Mouse (Mus musculus): ENCODE data around the gene Zfp952.
"Not testable (repeated sequence)": the region's sequence is repeated elsewhere in the genome, so short reads cannot be mapped to it uniquely, and the experiment has no call there.

Zfp952 gene

GRCm38 (mm10) chr17:32992699-32993474, at the start of gene Zfp952:
Gene Zfp952 (plus strand): TSS chr17:32993129.
- ATAC-seq (ENCODE audit: insufficient number of reproducible peaks, low FRiP score, low TSS enrichment): peak; percentile 94

DNA sequence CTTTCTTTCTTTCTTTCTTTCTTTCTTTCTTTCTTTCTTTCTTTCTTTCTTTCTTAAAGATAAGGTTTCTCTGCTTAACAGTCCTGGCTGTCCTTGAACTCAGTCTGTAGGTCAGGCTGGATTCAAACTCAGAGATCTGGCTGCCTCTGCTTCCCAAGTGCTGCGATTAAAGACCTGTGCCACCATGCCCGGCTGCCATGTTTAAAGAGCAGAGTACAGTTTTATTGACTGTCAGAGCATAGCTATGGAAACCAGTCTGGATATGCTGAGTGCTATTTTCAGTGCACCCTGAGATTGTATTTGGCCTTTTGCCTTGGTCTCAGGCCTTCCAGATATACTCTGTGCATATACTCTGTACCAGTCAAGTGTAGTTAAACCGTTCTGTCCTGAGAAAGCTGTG, 49.3 kb upstream of the Zfp952 start:
- no peak for ATAC-seq (ENCODE audit: insufficient number of reproducible peaks, low FRiP score, low TSS enrichment)

DNA sequence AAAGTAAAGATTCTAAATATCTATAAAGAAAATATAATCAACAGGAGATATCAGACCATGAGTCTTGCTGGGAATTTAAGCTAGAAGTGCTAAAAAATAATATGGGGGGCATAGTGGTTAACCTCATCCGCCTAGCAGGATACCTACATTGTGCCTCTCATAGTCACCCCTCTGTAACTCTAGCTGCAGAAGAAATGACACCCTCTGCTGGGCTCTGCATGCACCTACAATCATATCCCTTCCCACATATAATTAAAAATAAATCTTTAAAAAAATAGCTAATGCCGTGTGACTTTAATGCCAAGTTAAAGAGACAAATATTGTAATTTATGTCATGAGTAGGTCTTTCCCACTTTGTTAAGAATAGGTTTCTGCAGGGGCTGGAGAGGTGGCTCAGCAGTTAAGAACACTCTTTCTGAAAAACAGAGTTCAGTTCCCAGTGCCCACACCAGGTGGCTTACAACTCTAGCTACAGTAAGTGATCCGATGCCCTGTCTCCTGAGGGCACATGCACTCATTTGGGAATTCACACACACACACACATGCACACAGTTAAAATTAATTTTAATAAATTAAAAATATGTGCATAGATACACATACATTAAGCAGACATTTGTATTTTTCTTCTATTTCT, 48.4 kb upstream of the Zfp952 start:
- no peak for ATAC-seq (ENCODE audit: insufficient number of reproducible peaks, low FRiP score, low TSS enrichment)

- no peak for ATAC-seq (ENCODE audit: insufficient number of reproducible peaks, low FRiP score, low TSS enrichment)
These were observed 46.2 kb upstream of the Zfp952 start for GRCm38 (mm10) chr17:32946716-32947115.

DNA sequence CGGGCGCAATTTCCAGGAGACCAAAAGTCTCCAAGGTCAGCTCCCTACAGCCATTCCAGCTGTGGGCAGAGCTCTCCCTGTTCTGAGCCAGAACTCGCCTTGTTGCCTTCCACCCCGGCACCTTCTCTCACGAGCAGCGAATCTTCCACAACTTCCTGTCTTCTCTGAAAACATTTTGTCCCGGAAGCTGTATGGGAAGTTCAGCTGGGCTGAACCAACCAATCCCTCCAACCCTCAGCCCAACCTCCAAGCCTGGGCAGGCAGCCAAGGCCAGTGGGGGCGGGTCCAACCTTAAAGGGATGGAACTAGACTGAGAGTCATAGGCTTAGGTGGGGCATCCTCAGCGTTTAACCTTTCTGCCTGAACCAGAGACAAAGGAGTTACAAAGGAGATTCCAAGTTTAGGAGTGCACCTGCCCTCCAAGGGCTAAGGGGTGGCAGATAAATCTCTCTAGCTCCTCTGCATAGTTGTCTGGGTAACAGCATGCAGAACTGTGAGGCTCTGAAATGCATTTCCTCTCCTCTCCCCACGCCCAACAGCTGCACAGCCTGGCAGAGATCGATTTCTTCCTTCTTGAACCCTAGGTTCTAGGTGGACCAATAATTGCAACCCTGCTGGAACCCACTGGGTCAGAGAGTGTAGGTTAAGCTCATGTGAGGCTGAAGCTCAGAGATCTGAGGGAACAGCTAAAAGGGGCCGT, 45.6 kb upstream of the Zfp952 start, which contains the start of gene Cyp4f13:
TSS of gene Cyp4f13 (minus strand) at position 188 of the 700 bp plus-strand sequence.
- peak; percentile 90 for ATAC-seq (ENCODE audit: insufficient number of reproducible peaks, low FRiP score, low TSS enrichment)

DNA sequence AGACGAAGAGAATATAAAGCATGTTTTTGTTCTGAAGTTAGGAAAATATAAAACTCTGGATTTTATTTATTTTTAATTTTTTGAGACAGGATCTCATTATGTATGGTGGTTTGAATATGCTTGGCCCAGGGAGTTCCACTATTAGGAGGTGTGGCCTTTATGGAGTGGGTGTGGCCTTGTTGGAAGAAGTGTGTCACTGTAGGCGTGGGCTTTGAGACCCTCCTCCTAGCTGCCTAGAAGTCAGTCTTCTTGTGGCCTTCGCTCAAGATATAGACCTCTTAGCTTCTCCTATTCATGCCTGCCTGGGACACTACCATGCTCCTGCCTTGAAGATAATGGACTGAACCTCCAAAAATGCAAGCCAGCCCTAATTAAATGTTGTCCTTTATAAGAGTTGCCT, 42.8 kb upstream of the Zfp952 start:
- no peak for ATAC-seq (ENCODE audit: insufficient number of reproducible peaks, low FRiP score, low TSS enrichment)

DNA sequence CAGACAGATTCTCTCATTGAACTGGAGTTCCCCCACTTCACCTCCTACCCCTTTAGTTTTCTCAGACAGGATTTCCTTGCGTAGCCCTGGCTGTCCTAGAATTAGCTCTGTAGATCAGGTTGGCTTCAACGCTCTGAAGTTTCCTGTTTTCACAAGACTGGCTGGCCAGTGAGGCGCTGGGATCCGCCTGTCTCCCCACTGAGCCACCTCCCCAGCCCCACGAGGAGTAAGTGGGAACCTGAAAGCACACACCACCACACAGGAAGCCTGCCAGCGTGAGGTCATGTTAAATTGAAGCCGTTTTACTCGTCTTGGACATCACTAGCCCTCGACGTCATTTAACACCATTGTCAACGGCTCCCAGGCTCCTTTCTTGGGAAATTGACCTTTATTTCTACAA, 41.9 kb upstream of the Zfp952 start:
- ATAC-seq (ENCODE audit: insufficient number of reproducible peaks, low FRiP score, low TSS enrichment): no peak

DNA sequence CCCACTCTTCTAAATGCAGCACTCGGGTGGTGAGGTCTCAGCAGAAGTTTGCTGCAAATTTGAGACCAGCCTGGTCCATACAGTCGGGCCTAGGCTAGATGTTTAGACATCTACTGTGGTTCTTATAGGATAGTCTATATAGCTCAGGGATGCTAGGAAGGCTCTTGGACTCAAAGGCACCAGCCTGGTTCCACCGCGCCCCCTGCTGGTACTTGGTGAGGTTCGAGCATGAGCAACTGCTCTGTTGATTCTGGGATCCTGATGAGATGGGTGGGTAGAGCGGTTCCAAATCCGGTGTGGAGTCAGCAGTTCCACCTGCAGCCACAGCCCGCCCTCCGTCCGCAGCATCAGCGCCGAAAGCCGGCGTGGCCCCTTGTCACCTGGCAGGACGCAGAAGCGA, 41.5 kb upstream of the Zfp952 start:
- peak; percentile 74; the same call in 1 of the 2 replicates for ATAC-seq (ENCODE audit: insufficient number of reproducible peaks, low FRiP score, low TSS enrichment)

GRCm38 (mm10) chr17:32965253-32965622, 27.7 kb upstream of the Zfp952 start:
- ATAC-seq (ENCODE audit: insufficient number of reproducible peaks, low FRiP score, low TSS enrichment): no peak

DNA sequence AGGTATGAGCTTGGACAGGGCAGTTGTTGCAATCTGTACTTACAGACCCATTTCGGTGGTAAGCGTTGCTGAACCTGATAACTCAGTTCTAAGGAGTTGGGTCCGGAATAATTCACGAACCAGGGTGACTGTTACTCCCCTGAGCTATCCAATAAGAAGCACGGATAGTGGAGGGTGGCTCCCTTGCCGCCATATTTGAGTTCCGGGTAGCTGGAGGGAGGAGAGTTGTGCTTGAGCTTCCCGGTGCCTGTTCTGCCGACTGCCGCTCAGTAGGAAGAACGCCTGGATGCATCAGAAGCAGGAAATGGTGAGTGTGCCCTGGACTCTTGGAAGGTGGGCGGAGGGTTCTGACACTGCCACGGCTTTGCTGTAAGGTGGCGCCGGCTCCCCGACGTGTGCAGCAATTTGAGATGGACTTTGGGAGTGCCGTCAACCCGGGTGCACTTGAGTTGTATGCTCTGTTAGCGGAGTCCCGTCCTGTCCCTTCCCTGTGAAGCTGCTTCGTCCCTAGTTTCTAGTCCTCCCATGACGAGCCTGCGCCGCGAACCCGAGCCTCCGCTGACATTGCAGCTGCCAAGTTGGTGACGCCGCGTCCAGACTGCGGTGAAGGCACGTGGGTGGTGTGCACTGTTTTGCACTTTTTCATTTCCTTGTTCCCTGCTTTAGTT, 27.2 kb upstream of the Zfp952 start, which contains the start of gene Zfp472:
TSS of gene Zfp472 (plus strand) at position 192 of the 668 bp plus-strand sequence.
- ATAC-seq (ENCODE audit: insufficient number of reproducible peaks, low FRiP score, low TSS enrichment): peak; percentile 97

- ATAC-seq (ENCODE audit: insufficient number of reproducible peaks, low FRiP score, low TSS enrichment): no peak
These were observed 11.6 kb upstream of the Zfp952 start for GRCm38 (mm10) chr17:32981361-32981760.

DNA sequence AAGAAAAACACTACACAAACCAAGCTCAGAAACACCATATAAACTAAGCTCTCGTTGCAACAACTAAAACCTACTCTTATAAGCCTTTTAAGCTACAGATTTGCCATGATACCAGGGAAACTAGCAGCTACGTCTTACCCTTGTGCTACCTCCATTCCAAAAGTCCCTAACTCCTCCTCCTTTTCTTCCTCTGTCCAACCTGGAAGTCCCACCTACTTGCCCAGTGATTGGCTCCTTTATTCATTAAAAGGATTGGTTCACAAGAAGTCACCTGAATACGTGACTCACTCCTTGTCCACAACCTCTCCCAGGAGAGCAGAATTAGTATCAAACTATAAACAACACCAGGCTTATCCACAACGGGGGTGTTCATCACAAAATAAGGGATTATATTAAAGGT, 6.6 kb upstream of the Zfp952 start:
- no peak for ATAC-seq (ENCODE audit: insufficient number of reproducible peaks, low FRiP score, low TSS enrichment)

DNA sequence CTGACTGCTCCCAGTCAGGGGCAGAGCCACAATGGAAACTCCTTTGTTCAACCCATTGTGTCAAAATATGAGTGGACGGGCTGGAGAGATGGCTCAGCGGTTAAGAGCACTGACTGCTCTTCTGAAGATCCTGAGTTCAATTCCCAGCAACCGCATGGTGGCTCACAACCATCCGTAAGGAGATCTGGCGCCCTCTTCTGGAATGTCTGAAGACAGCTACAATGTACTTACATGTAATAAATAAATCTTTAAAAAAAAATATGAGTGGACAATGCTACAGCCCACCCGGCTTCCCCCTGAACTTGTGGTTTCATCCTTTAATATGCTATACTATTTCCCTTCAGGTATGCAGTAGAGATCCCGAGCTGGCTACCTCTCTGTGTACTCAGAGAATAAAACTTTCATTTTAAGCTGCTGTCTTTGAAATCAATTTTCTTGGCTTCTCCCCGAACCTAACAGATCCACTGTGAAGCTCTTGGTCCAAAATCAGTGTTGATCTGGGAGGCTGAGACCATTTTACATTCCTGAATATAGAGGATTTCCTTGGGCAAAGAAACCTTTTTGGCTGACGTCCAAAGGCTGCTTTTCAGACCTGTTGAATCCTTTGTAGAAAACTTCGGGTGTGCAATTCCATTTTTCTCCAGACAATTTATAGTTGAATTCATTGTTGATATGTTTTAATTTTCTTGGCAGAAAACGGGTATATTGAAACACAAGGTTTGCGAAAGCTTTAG, 797 bp upstream of the Zfp952 start:
- no peak for ATAC-seq (ENCODE audit: insufficient number of reproducible peaks, low FRiP score, low TSS enrichment)

- ATAC-seq (ENCODE audit: insufficient number of reproducible peaks, low FRiP score, low TSS enrichment): no peak
These were observed 5.6 kb downstream of the Zfp952 start for GRCm38 (mm10) chr17:32998492-32998891.

DNA sequence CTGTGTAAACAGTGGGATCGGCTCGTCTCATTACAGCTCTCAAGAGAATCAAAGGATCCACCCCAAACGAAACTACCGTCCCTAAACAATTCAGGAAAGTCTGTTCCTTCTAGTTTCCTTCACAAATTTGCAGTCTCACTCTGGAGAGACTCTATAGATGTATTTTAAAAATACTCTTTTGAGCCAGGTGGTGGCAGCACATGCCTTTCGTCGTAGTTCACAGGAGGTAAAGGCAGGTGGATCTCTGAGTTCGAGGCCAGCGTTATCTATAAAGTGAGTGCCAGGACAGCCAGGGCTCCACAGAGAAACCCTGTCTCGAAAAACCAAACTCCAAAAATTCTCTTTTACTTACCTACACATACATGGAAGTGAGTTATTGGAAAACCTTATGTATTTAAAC, 15.4 kb downstream of the Zfp952 start:
- ATAC-seq (ENCODE audit: insufficient number of reproducible peaks, low FRiP score, low TSS enrichment): no peak

- ATAC-seq (ENCODE audit: insufficient number of reproducible peaks, low FRiP score, low TSS enrichment): not testable (repeated sequence)
These were observed 27.5 kb downstream of the Zfp952 start for GRCm38 (mm10) chr17:33020434-33020833.

GRCm38 (mm10) chr17:33032376-33032775, 39.4 kb downstream of the Zfp952 start:
- ATAC-seq (ENCODE audit: insufficient number of reproducible peaks, low FRiP score, low TSS enrichment): no peak

DNA sequence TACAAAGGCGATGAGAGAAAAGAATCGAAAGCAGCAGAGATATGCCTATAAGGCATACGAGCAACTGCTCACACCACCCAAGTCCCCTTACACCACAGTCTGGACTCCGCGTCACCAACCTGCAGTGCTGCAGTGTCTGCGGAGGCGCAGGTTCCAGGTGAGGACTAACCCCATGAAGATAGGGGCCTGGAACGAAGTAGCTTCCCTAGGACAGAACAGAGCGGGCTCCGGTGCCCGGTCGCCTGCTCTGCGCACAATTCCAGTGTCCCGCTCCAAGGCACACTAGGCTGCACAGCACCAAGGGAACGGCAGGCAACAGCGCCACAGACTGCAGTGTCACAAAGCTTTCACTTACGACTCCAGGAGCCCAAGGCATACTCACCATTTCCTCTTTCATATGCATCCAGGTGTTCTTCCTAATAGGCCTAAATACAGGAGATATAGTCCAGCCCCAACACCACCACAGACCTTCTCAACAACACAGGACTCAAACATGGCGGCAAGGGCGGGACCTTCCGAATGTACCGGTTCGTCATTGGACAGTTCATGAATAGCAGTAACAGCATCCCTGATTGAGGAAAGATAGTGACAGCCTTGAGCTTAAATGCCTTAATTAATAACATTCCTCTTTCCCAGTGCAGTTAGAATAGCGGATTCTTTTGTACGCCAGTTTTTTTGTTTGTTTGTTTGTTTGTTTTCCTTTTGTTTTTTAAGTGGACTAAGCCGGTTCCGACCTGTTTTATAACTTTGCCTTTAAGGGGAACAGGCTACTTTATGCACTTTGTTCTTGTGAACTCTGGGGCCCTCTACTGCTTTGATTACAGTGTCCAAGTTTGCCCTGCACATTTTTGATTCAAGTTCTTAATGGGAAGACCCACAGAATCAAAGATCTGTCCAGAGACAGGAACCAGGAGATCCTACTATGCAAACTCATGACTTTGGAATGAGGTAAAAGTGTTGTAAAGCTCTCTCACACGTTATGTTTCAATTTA, 40.3 kb downstream of the Zfp952 start, which contains the start of gene Zfp763:
TSS of gene Zfp763 (minus strand) at position 503 of the 992 bp plus-strand sequence.
- ATAC-seq (ENCODE audit: insufficient number of reproducible peaks, low FRiP score, low TSS enrichment): peak; percentile 97; the same call in 1 of the 2 replicates

Measured in cerebellum, adult (tissue).